Mouse (Mus musculus) cerebellum, adult 2 months (tissue): ENCODE data around the gene Kmt5b. TPM values are rescaled to one million over a fixed set of nuclear protein-coding genes. Genes with fewer than 3 reads are reported as not detected.

ENCODE experiments used
- DNase-seq, 2 experiments: peaks; one replicate each; pipeline ENCODE4 v3.0.0; 2021
- H3K27ac ChIP-seq: fragments of 200-500 bp; 2 replicates; pipeline ENCODE4 v1.5.1; 2012; ENCODE audit warnings: low read length, control low read depth, inconsistent platforms; ENCODE audit not compliant: insufficient read depth
- H3K27me3 ChIP-seq: fragments of 200-500 bp; 2 replicates; pipeline ENCODE4 v1.6.1; 2012; ENCODE audit warnings: inconsistent platforms, mild to moderate bottlenecking, low read length, moderate library complexity; ENCODE audit not compliant: control insufficient read depth, insufficient read depth
- H3K4me1 ChIP-seq: fragments of 200-500 bp; 2 replicates; pipeline ENCODE4 v1.6.1; 2011; ENCODE audit warnings: low read length; ENCODE audit not compliant: control insufficient read depth, insufficient read depth
- H3K4me3 ChIP-seq: fragments of 200-500 bp; replicated peaks from 2 replicates; pipeline ENCODE3; 2011; ENCODE audit warnings: mild to moderate bottlenecking, low read depth, low read length, control low read depth; ENCODE audit not compliant: insufficient read depth
- CTCF ChIP-seq: fragments of 200-500 bp; IDR thresholded peaks from 2 replicates; pipeline ENCODE4 v1.5.1; 2011; ENCODE audit warnings: low read depth, mild to moderate bottlenecking, control low read depth, low read length, moderate library complexity, borderline replicate concordance; ENCODE audit not compliant: insufficient read depth
- POLR2A ChIP-seq: fragments of 200-500 bp; IDR thresholded peaks from 2 replicates; pipeline ENCODE4 v1.6.1; 2011; ENCODE audit warnings: low read length, control low read depth, borderline replicate concordance; ENCODE audit not compliant: insufficient read depth
- WGBS: fragments of 180-500 bp; shearing (Covaris S2); methylation state at CpG from one replicate; pipeline ENCODE4 v1.1.7; 2018; 5-methylcytosine and 5-hydroxymethylcytosine counted together
- polyA plus RNA-seq: library from polyadenylated mRNA; depleted of rRNA; stranded (reverse); fragments of >200 nt; gene quantifications from 2 replicates; pipeline ENCODE4 v1.2.3, GENCODE M21; 2012

Kmt5b gene
- polyA plus RNA-seq, 1 experiment: 36.9 TPM

- H3K27ac ChIP-seq: peak within 1 kb of the TSS; percentile 95
Measured at GRCm38 (mm10) chr19:3851502-3851962, 84.3 kb downstream of the Kmt5b start, which contains the start of gene Chka. Chka (plus strand) TSS chr19:3851773.

GRCm38 (mm10) chr19:3851979-3852681, 84.9 kb downstream of the Kmt5b start:
- Histone ChIP-seq H3K27ac (peak overlapping the region; percentile 95), H3K4me1 (peaks cover 22% of the 10 kb centered on the region), H3K27me3 (no peaks in the 10 kb centered on the region), H3K4me3 (peak overlapping the region; percentile 87)
- WGBS: under 1% methylated on average over 63 of the region's 74 CpGs
- TF ChIP-seq CTCF: no peak
- 0 out of 2 replicates have a peak, but pooled peaks have one; percentile 16 for TF ChIP-seq POLR2A
- DNase-seq: peak; percentile 74 to 81

More at GRCm38 (mm10) chr19:3851502-3851962, 84.3 kb downstream of the Kmt5b start, which contains the start of gene Chka:
- Histone ChIP-seq H3K27me3 (no peaks in the 10 kb centered on the region), H3K4me1 (peaks cover 25% of the 10 kb centered on the region), H3K4me3 (peak within 1 kb of the TSS; percentile 95)
- peak; percentile 98 to 99 for DNase-seq
- TF ChIP-seq CTCF (no peak), POLR2A (peak; percentile 99)
- under 1% methylated on average over 54 of the region's 54 CpGs for WGBS

GRCm38 (mm10) chr19:3853121-3853520, 85.9 kb downstream of the Kmt5b start:
- no peak for DNase-seq
- WGBS: 58% methylated on average over 10 of the region's 10 CpGs
- Histone ChIP-seq H3K4me1 (peaks cover 16% of the 10 kb centered on the region), H3K27ac (no peak overlapping the region), H3K27me3 (no peaks in the 10 kb centered on the region), H3K4me3 (peak overlapping the region; percentile 66)
- TF ChIP-seq POLR2A (no peak), CTCF (no peak)

- Histone ChIP-seq H3K27ac (no peak overlapping the region), H3K4me1 (peaks cover 19% of the 10 kb centered on the region), H3K27me3 (no peaks in the 10 kb centered on the region), H3K4me3 (peak overlapping the region; percentile 52)
- DNase-seq: peak; percentile 44 to 52
- WGBS: 18% methylated on average over 1 of the region's 1 CpGs
- no peak for TF ChIP-seq POLR2A
- TF ChIP-seq CTCF: no peak
Measured at GRCm38 (mm10) chr19:3853891-3854290, 86.7 kb downstream of the Kmt5b start.

- H3K4me1 ChIP-seq: peaks cover 20% of the 10 kb centered on the region
- 54% methylated on average over 6 of the region's 6 CpGs for WGBS
- TF ChIP-seq POLR2A (no peak), CTCF (no peak)
- DNase-seq: peak in 1 of 2 experiments; percentile 20
- H3K27ac ChIP-seq: no peak overlapping the region
- no peak overlapping the region for H3K4me3 ChIP-seq
- H3K27me3 ChIP-seq: no peaks in the 10 kb centered on the region
Measured at GRCm38 (mm10) chr19:3855091-3855490, 87.9 kb downstream of the Kmt5b start.

- DNase-seq: peak in 1 of 2 experiments; percentile 31
- H3K27ac ChIP-seq: peak overlapping the region; percentile 63
- no peak for TF ChIP-seq CTCF
- peak overlapping the region; percentile 14 for H3K4me3 ChIP-seq
- WGBS: 22% methylated on average over 4 of the region's 4 CpGs
- peaks cover 20% of the 10 kb centered on the region for H3K4me1 ChIP-seq
- no peaks in the 10 kb centered on the region for H3K27me3 ChIP-seq
Measured at GRCm38 (mm10) chr19:3855601-3856000, 88.4 kb downstream of the Kmt5b start.

GRCm38 (mm10) chr19:3857220-3857619, 90.0 kb downstream of the Kmt5b start:
- Histone ChIP-seq H3K27ac (0 out of 2 replicates have a peak overlapping the region, but pooled peaks have one; percentile 24), H3K27me3 (no peaks in the 10 kb centered on the region), H3K4me1 (peaks cover 16% of the 10 kb centered on the region), H3K4me3 (no peak overlapping the region)
- DNase-seq: peak in 1 of 2 experiments; percentile 60
- WGBS: 3% methylated on average over 3 of the region's 3 CpGs
- no peak for TF ChIP-seq POLR2A
- no peak for TF ChIP-seq CTCF

GRCm38 (mm10) chr19:3862713-3863112, 95.5 kb downstream of the Kmt5b start:
- no peak for DNase-seq
- H3K4me1 ChIP-seq: peaks cover 4% of the 10 kb centered on the region; the same call in 1 of the 2 replicates
- no peak for TF ChIP-seq CTCF
- TF ChIP-seq POLR2A: no peak
- WGBS: 64% methylated on average over 2 of the region's 2 CpGs
- no peak overlapping the region for H3K27ac ChIP-seq
- no peaks in the 10 kb centered on the region for H3K27me3 ChIP-seq
- H3K4me3 ChIP-seq: no peak overlapping the region
